Mouse (Mus musculus): ENCODE measurements around the gene Kidins220. TPM values are rescaled to one million over a fixed set of nuclear protein-coding genes. Genes with fewer than 3 reads are reported as not detected.
A peak's percentile ranks its signal among the peaks of the same experiment; 100 is the strongest.

The Kidins220 gene
- total and polyA plus RNA-seq, 2 experiments from 2014 or later, result 79.6 to 199 TPM

DNA sequence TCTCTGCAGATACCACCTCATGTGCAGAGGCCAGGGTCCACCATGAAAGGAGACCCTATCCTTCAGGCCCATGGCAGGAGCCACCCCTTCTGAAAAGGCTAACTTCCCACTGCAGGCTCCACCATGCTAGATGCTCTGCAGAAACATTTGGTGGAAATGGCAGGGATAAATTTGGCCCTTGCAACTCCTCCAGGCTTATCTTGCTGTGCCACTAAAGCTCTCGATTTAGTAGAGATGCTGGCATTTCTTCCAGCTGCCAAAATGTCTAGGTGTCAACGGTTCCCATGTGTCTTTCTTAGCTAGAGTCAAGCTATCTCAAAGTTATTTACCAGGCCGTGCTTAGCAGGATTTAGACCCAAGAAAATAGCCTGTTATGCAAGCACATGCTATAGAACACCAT is 99.6 kb downstream of the Kidins220 start:
- Histone ChIP-seq H3K4me3 (ENCODE audit: low read length) (no peak overlapping the region), H3K4me1 (ENCODE audit: insufficient read depth, low read length) (no peaks in the 10 kb centered on the region), H3K9ac (replicated peaks; ENCODE audit: low read length) (no peak overlapping the region), H3K27me3 (ENCODE audit: insufficient read depth, low read length) (no peaks in the 10 kb centered on the region), H3K4me2 (ENCODE audit: low read depth, low read length) (no peak overlapping the region), H3K36me3 (ENCODE audit: insufficient read depth, low read length) (no peaks in the 10 kb centered on the region), H3K27ac (no peak overlapping the region), H3K9me3 (ENCODE audit: low read length) (no peaks in the 10 kb centered on the region)
- WGBS, result 87% methylated on average over 3 of the region's 3 CpGs
- ATAC-seq, result no peak
- TF ChIP-seq CTCF (IDR thresholded peaks at IDR 0.05; ENCODE audit: low read depth), result no peak
- no peak for DNase-seq (ENCODE audit: low spot score)

DNA sequence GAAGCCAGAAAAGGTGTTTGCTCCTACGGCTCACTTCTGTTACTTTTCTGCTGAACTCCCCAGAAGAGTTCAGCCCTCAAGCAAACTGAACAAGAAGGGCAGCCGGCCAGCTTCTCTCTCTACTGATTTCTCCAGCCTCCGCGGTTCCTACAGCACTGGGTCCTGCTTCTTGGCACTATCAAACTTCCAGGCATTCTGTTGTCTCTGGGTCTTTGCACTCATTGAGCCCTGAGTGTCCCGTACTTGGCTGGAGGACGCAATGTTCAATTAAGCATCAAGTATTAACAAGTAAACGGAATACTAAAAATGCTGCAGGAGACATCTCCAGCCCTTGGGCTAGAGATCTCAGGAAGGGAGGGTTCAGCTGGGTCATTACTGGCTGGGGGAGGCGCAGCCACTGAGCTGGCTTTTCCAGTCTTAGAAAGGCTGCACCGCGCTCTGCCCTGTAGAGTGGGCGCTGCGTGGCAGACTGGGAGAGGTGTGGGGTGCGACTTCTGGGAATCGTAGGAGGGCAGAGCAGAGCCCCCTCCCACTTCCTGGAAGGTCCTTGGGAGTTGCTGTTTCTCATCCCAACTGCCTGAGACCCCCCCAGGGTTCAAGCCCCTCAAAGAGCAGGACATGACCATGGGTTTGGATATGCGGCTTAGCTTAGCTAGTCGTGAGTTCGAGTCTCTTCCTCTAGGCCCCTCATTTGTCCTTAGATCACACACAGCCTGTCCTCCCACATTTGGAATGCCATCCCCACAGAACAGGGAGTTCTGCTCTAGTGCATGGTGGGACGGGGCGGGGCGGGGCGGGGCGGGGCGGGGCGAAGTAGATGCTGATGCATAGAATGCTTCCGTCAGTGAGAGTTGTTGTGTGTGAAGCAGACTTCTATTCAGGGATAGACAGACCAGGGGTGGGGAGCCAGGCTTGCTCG is 108.8 kb downstream of the Kidins220 start:
- ATAC-seq, result peak; percentile 47; the same call in 1 of the 2 replicates
- DNase-seq (ENCODE audit: low spot score), result peak; percentile 42
- no peak overlapping the region for H3K27ac ChIP-seq
- no peak overlapping the region for H3K4me3 ChIP-seq (ENCODE audit: low read length)
- no peaks in the 10 kb centered on the region for H3K9me3 ChIP-seq (ENCODE audit: low read length)
- 28% methylated on average over 26 of the region's 26 CpGs for WGBS
- H3K36me3 ChIP-seq (ENCODE audit: insufficient read depth, low read length), result no peaks in the 10 kb centered on the region
- no peak overlapping the region for H3K9ac ChIP-seq (replicated peaks; ENCODE audit: low read length)
- no peak for TF ChIP-seq CTCF (IDR thresholded peaks at IDR 0.05; ENCODE audit: low read depth)
- H3K4me1 ChIP-seq (ENCODE audit: insufficient read depth, low read length), result no peaks in the 10 kb centered on the region
- peak overlapping the region; percentile 10; the same call in 1 of the 2 replicates for H3K4me2 ChIP-seq (ENCODE audit: low read depth, low read length)
- H3K27me3 ChIP-seq (ENCODE audit: insufficient read depth, low read length), result no peaks in the 10 kb centered on the region

DNA sequence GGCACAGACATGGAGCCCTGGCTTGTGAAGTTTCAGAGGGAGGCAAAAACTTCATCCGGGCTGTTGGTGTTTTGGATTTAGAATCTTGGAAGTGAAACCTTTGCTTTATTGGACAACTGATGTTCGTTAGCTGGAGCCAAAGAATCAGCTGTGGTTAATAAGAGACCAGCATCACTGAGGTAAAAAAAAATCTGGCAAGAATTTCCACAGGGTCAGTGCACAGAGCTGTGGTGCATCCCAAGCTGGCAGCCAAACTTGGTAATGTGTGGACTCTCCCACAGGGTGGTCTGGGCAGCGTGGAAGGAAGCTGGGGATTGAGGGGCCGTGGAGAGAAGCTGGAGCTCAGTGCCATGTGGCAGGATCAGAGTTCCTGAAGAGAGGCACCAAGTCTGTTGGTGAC is 112.2 kb downstream of the Kidins220 start:
- ATAC-seq (no peak), DNase-seq (ENCODE audit: low spot score) (no peak)
- no peak overlapping the region for H3K9ac ChIP-seq (replicated peaks; ENCODE audit: low read length)
- H3K27me3 ChIP-seq (ENCODE audit: insufficient read depth, low read length), result no peaks in the 10 kb centered on the region
- H3K4me3 ChIP-seq (ENCODE audit: low read length), result no peak overlapping the region
- no peaks in the 10 kb centered on the region for H3K4me1 ChIP-seq (ENCODE audit: insufficient read depth, low read length)
- H3K36me3 ChIP-seq (ENCODE audit: insufficient read depth, low read length), result no peaks in the 10 kb centered on the region
- H3K4me2 ChIP-seq (ENCODE audit: low read depth, low read length), result no peak overlapping the region
- TF ChIP-seq CTCF (IDR thresholded peaks at IDR 0.05; ENCODE audit: low read depth), result no peak
- 48% methylated on average over 4 of the region's 4 CpGs for WGBS
- H3K9me3 ChIP-seq (ENCODE audit: low read length), result no peaks in the 10 kb centered on the region
- no peak overlapping the region for H3K27ac ChIP-seq

DNA sequence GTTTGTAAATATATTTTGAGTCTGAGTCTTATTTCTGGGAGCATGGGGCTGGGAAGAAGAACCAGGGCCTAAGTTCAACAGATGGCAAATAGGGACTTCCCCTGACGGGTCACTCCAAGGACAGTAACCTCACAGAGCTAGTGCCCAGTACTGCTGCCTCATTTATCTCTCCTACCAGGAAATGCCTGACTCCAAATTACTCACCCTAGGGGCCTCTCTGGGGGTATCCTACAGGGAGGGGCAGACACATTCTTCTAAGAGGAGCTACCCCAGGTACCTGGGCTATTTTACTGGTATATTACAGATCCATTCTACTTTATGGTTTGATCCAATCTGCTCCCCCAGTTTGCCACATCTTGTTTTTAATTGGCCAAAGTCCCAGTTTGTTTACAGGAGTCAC is 114.7 kb downstream of the Kidins220 start:
- Histone ChIP-seq H3K4me3 (ENCODE audit: low read length) (no peak overlapping the region), H3K4me2 (ENCODE audit: low read depth, low read length) (no peak overlapping the region), H3K27me3 (ENCODE audit: insufficient read depth, low read length) (no peaks in the 10 kb centered on the region), H3K4me1 (ENCODE audit: insufficient read depth, low read length) (peaks cover 6% of the 10 kb centered on the region; the same call in 1 of the 2 replicates), H3K36me3 (ENCODE audit: insufficient read depth, low read length) (no peaks in the 10 kb centered on the region), H3K9me3 (ENCODE audit: low read length) (no peaks in the 10 kb centered on the region), H3K9ac (replicated peaks; ENCODE audit: low read length) (no peak overlapping the region), H3K27ac (no peak overlapping the region)
- no peak for ATAC-seq
- WGBS, result 63% methylated on average over 1 of the region's 1 CpGs
- DNase-seq (ENCODE audit: low spot score), result no peak
- TF ChIP-seq CTCF (IDR thresholded peaks at IDR 0.05; ENCODE audit: low read depth), result no peak

DNA sequence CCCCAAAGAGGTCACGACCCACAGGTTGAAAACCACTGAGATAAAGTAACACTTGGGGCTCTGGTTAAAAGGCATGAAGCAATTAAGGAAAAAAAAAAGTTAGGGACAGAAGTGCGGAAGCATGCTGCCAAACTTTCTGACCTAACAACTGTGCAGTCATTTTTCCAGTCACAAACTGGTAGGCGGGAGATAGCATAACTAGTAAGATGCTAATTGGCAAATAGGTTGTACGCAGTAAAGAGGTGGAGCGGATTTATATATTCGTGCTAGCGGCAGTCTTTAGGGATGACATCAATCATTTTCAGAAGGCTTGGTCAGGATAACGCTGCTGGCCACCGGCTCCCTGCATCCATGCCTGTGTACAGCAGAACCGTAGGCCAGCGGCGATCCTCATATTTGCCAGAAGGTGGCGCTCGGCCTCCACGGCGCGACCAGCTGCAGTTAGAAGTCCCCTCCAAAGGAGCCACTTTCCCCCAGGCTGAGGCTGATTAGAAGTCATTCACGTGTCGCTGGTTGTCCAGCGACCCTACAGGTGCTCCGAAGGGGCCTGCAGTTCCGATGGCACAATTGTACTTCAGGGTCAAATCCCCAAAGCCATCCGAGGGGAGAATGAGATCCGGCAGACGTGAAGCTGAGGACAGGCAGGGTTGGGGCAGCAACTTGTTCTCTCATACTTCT is 117.4 kb downstream of the Kidins220 start:
- Histone ChIP-seq H3K9ac (replicated peaks; ENCODE audit: low read length) (peak overlapping the region; percentile 46), H3K27me3 (ENCODE audit: insufficient read depth, low read length) (no peaks in the 10 kb centered on the region), H3K36me3 (ENCODE audit: insufficient read depth, low read length) (no peaks in the 10 kb centered on the region), H3K4me1 (ENCODE audit: insufficient read depth, low read length) (peaks cover 8% of the 10 kb centered on the region; the same call in 1 of the 2 replicates), H3K4me3 (ENCODE audit: low read length) (peak overlapping the region; percentile 39), H3K27ac (peak overlapping the region; percentile 54; the same call in 1 of the 2 replicates), H3K9me3 (ENCODE audit: low read length) (no peaks in the 10 kb centered on the region), H3K4me2 (ENCODE audit: low read depth, low read length) (peak overlapping the region; percentile 95)
- ATAC-seq (peak; percentile 71), DNase-seq (ENCODE audit: low spot score) (peak; percentile 93)
- peak; percentile 100 for TF ChIP-seq CTCF (IDR thresholded peaks at IDR 0.05; ENCODE audit: low read depth)
- 7% methylated on average over 25 of the region's 25 CpGs for WGBS

DNA sequence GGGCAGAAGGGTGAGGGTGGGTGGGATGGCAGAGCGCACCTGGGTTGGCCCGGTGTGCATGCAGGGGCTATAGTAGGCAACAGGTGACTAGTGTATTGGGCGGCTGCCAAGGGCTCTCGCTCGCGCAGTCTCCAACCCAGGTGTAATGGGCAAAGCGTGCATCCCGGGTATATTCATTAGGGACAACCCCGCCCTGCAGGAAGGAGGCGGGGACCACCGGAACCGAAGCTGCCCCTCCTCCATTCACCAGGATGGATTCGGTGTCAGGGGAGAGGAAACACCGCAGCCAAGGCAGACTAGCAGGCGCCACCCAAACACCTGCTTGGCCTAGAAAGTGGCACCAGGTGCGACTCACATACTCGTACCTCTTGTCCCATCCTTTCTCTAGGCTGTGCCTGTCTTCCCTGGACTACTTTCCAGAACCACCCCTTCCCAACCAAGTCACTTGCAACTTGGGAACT is 118.1 kb downstream of the Kidins220 start:
- Histone ChIP-seq H3K4me1 (ENCODE audit: insufficient read depth, low read length) (peaks cover 14% of the 10 kb centered on the region; the same call in 1 of the 2 replicates), H3K4me3 (ENCODE audit: low read length) (peak overlapping the region; percentile 39), H3K27ac (peak overlapping the region; percentile 54; the same call in 1 of the 2 replicates), H3K9ac (replicated peaks; ENCODE audit: low read length) (peak overlapping the region; percentile 46), H3K36me3 (ENCODE audit: insufficient read depth, low read length) (no peaks in the 10 kb centered on the region), H3K9me3 (ENCODE audit: low read length) (no peaks in the 10 kb centered on the region), H3K27me3 (ENCODE audit: insufficient read depth, low read length) (no peaks in the 10 kb centered on the region), H3K4me2 (ENCODE audit: low read depth, low read length) (peak overlapping the region; percentile 95)
- no peak for TF ChIP-seq CTCF (IDR thresholded peaks at IDR 0.05; ENCODE audit: low read depth)
- 3% methylated on average over 17 of the region's 17 CpGs for WGBS
- ATAC-seq, result no peak
- peak; percentile 58 for DNase-seq (ENCODE audit: low spot score)

All from hindbrain, postnatal 0 days (tissue).